Mouse (Mus musculus): ENCODE data around the gene Dnajb8. TPM values are rescaled to one million over a fixed set of nuclear protein-coding genes. Genes with fewer than 3 reads are reported as not detected.

The Dnajb8 gene
- total and polyA plus RNA-seq, 3 experiments = not detected

GRCm38 (mm10) chr6:88206566-88206965 is 15.5 kb upstream of the Dnajb8 start:
- H3K4me3 ChIP-seq (replicated peaks in 1 of 3; ENCODE audit: low read depth in 2 of 3, low read length in 2 of 3, poor library complexity in 1 of 3) = no peak overlapping the region
- dilution Hi-C loops (cut with MboI; ENCODE audit: extremely low pct_ligation_motif_present, extremely low pct_unique_long_range_greater_than_20kb, low sequenced_read_pairs) = no loop called here
- in situ Hi-C loops (cut with MboI; ENCODE audit: low pct_ligation_motif_present, low pct_unique_long_range_greater_than_20kb, low sequenced_read_pairs) = no loop called here
- H3K36me3 ChIP-seq (replicated peaks in 1 of 2; ENCODE audit: control insufficient read depth in 1 of 2, insufficient read depth in 1 of 2, low read length in 1 of 2) = no peaks in the 10 kb centered on the region
- DNase-seq (ENCODE audit: extremely low read depth) = no peak
- H3K27ac ChIP-seq (ENCODE audit: insufficient read depth, low read depth) = no peak overlapping the region
- TF ChIP-seq KAT2A (IDR thresholded peaks at IDR 0.05; ENCODE audit: insufficient replicate concordance, low read length) = no peak
- TF ChIP-seq MEF2A (IDR thresholded peaks at IDR 0.05; ENCODE audit: borderline replicate concordance, low read depth, low read length) = no peak
- no peak for TF ChIP-seq JUN (IDR thresholded peaks at IDR 0.05; ENCODE audit: insufficient read depth, low read depth, low read length)
- no peak for TF ChIP-seq POLR2AphosphoS2 (IDR thresholded peaks at IDR 0.05; ENCODE audit: low read depth, low read length)
- peak; percentile 57; the same call in 1 of the 2 replicates for TF ChIP-seq MAFK (IDR thresholded peaks at IDR 0.05; ENCODE audit: insufficient replicate concordance, low read length)
- no peak for TF ChIP-seq POLR2A (IDR thresholded peaks at IDR 0.05; ENCODE audit: low read depth, low read length)
- TF ChIP-seq USF1 (IDR thresholded peaks at IDR 0.05; ENCODE audit: low read depth, low read length) = no peak
- no peak for TF ChIP-seq GABPA (IDR thresholded peaks at IDR 0.05; ENCODE audit: insufficient replicate concordance, low read depth, low read length)
- no peak for TF ChIP-seq CHD2 (IDR thresholded peaks at IDR 0.05; ENCODE audit: low read length)
- no peak for TF ChIP-seq TCF12 (IDR thresholded peaks at IDR 0.05; ENCODE audit: low read depth, low read length)
- no peak for TF ChIP-seq PAX5 (IDR thresholded peaks at IDR 0.05; ENCODE audit: low read length)
- 0 out of 2 replicates have a peak, but pooled peaks have one; percentile 31 for TF ChIP-seq ELF1 (IDR thresholded peaks at IDR 0.05; ENCODE audit: low read depth, low read length)
- TF ChIP-seq JUND (conservative IDR thresholded peaks at IDR 0.05; ENCODE audit: low read depth, low read length) = no peak
- no peaks in the 10 kb centered on the region for H3K79me2 ChIP-seq (replicated peaks; ENCODE audit: control insufficient read depth, extremely low read depth, insufficient read depth, poor library complexity, severe bottlenecking)
- H3K4me2 ChIP-seq (ENCODE audit: insufficient read depth, low read depth, poor library complexity, severe bottlenecking) = no peak overlapping the region; the same call in 1 of the 2 replicates
- H3K27me3 ChIP-seq (replicated peaks) = peaks cover 30% of the 10 kb centered on the region
- 0 out of 2 replicates have a peak overlapping the region, but pooled peaks have one; percentile 7 for H3K9ac ChIP-seq (ENCODE audit: insufficient read depth, low read depth)
- no peaks in the 10 kb centered on the region for H3K9me3 ChIP-seq (replicated peaks; ENCODE audit: low read length)
- peaks cover 0 to 17% of the 10 kb centered on the region in 2 experiments; a peak in 3 of 4 replicates for H3K4me1 ChIP-seq (ENCODE audit: control insufficient read depth in 1 of 2, insufficient read depth in 2 of 2)

DNA sequence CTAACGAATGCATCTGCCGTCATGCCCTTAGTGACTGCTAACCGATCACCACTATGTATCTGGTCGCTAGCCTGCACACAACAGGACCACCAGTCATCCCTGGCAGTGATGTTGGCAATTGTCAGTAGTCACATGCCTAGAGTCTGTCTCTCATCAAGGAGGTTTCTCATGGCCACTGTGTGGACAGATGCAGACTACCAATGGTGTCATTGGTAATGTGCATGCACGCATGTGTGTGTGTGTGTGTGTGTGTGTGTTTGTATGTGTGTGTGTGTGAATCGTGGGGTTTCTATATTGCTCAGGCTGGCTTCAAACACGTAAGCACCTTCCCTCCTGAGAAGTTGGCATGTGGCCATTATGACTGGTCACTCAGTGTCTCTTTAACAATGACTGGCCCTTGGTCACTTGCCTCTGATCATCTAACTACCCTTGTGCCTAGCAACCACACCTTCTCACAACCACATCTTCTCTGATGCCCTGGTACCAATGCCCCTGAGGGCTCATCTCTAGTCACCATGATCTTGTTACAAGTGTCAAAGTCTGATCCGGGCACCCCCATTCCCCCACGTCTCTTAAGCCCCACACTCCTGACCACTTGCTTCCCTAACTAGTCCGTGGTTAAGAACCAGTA is 14.6 kb upstream of the Dnajb8 start:
- Histone ChIP-seq H3K79me2 (replicated peaks; ENCODE audit: control insufficient read depth, extremely low read depth, insufficient read depth, poor library complexity, severe bottlenecking) (no peaks in the 10 kb centered on the region), H3K4me2 (ENCODE audit: insufficient read depth, low read depth, poor library complexity, severe bottlenecking) (no peak overlapping the region), H3K9me3 (replicated peaks; ENCODE audit: low read length) (no peaks in the 10 kb centered on the region), H3K36me3 (replicated peaks in 1 of 2; ENCODE audit: control insufficient read depth in 1 of 2, insufficient read depth in 1 of 2, low read length in 1 of 2) (no peaks in the 10 kb centered on the region), H3K9ac (ENCODE audit: insufficient read depth, low read depth) (no peak overlapping the region), H3K27ac (ENCODE audit: insufficient read depth, low read depth) (no peak overlapping the region), H3K4me3 (replicated peaks in 1 of 3; ENCODE audit: low read depth in 2 of 3, low read length in 2 of 3, poor library complexity in 1 of 3) (no peak overlapping the region), H3K4me1 (ENCODE audit: control insufficient read depth in 1 of 2, insufficient read depth in 2 of 2) (peaks cover 0 to 17% of the 10 kb centered on the region in 2 experiments; a peak in 3 of 4 replicates), H3K27me3 (replicated peaks) (peaks cover 22% of the 10 kb centered on the region)
- dilution Hi-C loops (cut with MboI; ENCODE audit: extremely low pct_ligation_motif_present, extremely low pct_unique_long_range_greater_than_20kb, low sequenced_read_pairs) = no loop called here
- TF ChIP-seq PAX5 (IDR thresholded peaks at IDR 0.05; ENCODE audit: low read length) = no peak
- TF ChIP-seq ZC3H11A (IDR thresholded peaks at IDR 0.05; ENCODE audit: low read depth, low read length) = no peak
- TF ChIP-seq NELFE (IDR thresholded peaks at IDR 0.05; ENCODE audit: low read depth, low read length) = no peak
- no peak for TF ChIP-seq KAT2A (IDR thresholded peaks at IDR 0.05; ENCODE audit: insufficient replicate concordance, low read length)
- no peak for TF ChIP-seq MAX (IDR thresholded peaks at IDR 0.05; ENCODE audit: low read length)
- TF ChIP-seq RCOR1 (conservative IDR thresholded peaks at IDR 0.05; ENCODE audit: low read depth, low read length) = no peak
- TF ChIP-seq JUN (IDR thresholded peaks at IDR 0.05; ENCODE audit: insufficient read depth, low read depth, low read length) = no peak
- TF ChIP-seq RAD21 (IDR thresholded peaks at IDR 0.05; ENCODE audit: low read depth, low read length) = no peak
- TF ChIP-seq MXI1 (IDR thresholded peaks at IDR 0.05; ENCODE audit: low read depth, low read length) = no peak
- no peak for TF ChIP-seq ELF1 (IDR thresholded peaks at IDR 0.05; ENCODE audit: low read depth, low read length)
- DNase-seq (ENCODE audit: extremely low read depth) = no peak
- in situ Hi-C loops (cut with MboI; ENCODE audit: low pct_ligation_motif_present, low pct_unique_long_range_greater_than_20kb, low sequenced_read_pairs) = no loop called here

Data from CH12.LX (cell line).